Mouse (Mus musculus) forebrain, embryonic 16.5 days (tissue): Measurements from ENCODE around the gene Tll1. TPM values are rescaled to one million over a fixed set of nuclear protein-coding genes. Genes with fewer than 3 reads are reported as not detected.
A peak's percentile ranks its signal among the peaks of the same experiment; 100 is the strongest.

ENCODE experiments used
- ATAC-seq: fragments of 200-750 bp; cut with Nextera tagmentation; 2 replicates; pipeline ENCODE4 v1.8.0; 2017; ENCODE audit warnings: mild to moderate bottlenecking, moderate library complexity
- H3K27ac ChIP-seq: fragments of 300-500 bp; sonication (generic); 2 replicates; pipeline ENCODE4 v1.5.1; 2014; ENCODE audit warnings: low read length, control low read depth
- H3K27me3 ChIP-seq: fragments of 300-500 bp; sonication (generic); replicated peaks from 2 replicates; pipeline ENCODE4 v1.6.1; 2014; ENCODE audit warnings: low read length; ENCODE audit not compliant: control insufficient read depth, insufficient read depth
- H3K36me3 ChIP-seq: fragments of 300-500 bp; sonication (generic); 2 replicates; pipeline ENCODE4 v1.6.1; 2014; ENCODE audit not compliant: control insufficient read depth, insufficient read depth
- H3K4me1 ChIP-seq: fragments of 300-500 bp; sonication (generic); replicated peaks from 2 replicates; pipeline ENCODE4 v1.6.1; 2014; ENCODE audit warnings: low read length; ENCODE audit not compliant: control insufficient read depth, insufficient read depth
- H3K4me2 ChIP-seq: fragments of 300-500 bp; sonication (generic); 2 replicates; pipeline ENCODE4 v1.6.1; 2014; ENCODE audit warnings: mild to moderate bottlenecking, low read length, control low read depth
- H3K4me3 ChIP-seq: fragments of 300-500 bp; sonication (generic); replicated peaks from 2 replicates; pipeline ENCODE4 v1.5.1; 2014; ENCODE audit warnings: mild to moderate bottlenecking, low read length, control low read depth
- H3K9ac ChIP-seq: fragments of 300-500 bp; sonication (generic); replicated peaks from 2 replicates; pipeline ENCODE4 v1.6.1; 2014; ENCODE audit warnings: low read depth, low read length, control low read depth
- H3K9me3 ChIP-seq: fragments of 300-500 bp; sonication (generic); 2 replicates; pipeline ENCODE4 v1.6.1; 2016; ENCODE audit warnings: low read length; ENCODE audit not compliant: control insufficient read depth
- WGBS: fragments of 180-500 bp; shearing (Covaris S2); extraction: QIAGEN DNeasy Blood & Tissue Kit; methylation state at CpG from one replicate; pipeline ENCODE4 v1.1.7; 2014; 5-methylcytosine and 5-hydroxymethylcytosine counted together
- polyA plus RNA-seq: library from polyadenylated mRNA; unstranded; fragments of >200 nt; fragmentation: Nextera tagmentation; extraction: Ambion mirVana; gene quantifications from 2 replicates; pipeline ENCODE4 v1.2.1, GENCODE M21; 2015

Tll1 gene
- polyA plus RNA-seq, 1 experiment from 2014 or later, result 1.7 TPM

- H3K36me3 ChIP-seq, result no peaks in the 10 kb centered on the region
- H3K4me1 ChIP-seq, result peaks cover 20% of the 10 kb centered on the region
- no peak overlapping the region for H3K27ac ChIP-seq
- peak overlapping the region; percentile 81 for H3K9ac ChIP-seq
- H3K27me3 ChIP-seq, result peaks cover 7% of the 10 kb centered on the region
- peak overlapping the region; percentile 100 for H3K4me2 ChIP-seq
- H3K9me3 ChIP-seq, result no peaks in the 10 kb centered on the region
- ATAC-seq, result peak; percentile 42
- H3K4me3 ChIP-seq, result peak overlapping the region; percentile 76
- under 1% methylated on average over 19 of the region's 19 CpGs for WGBS
Measured at GRCm38 (mm10) chr8:64204801-64205311, 1.2 kb downstream of the Tll1 start.

GRCm38 (mm10) chr8:64204167-64204566 lies 1.9 kb downstream of the Tll1 start:
- H3K27ac ChIP-seq, result no peak overlapping the region
- peak overlapping the region; percentile 100 for H3K4me2 ChIP-seq
- no peaks in the 10 kb centered on the region for H3K36me3 ChIP-seq
- H3K27me3 ChIP-seq, result peaks cover 7% of the 10 kb centered on the region
- peak; percentile 74 for ATAC-seq
- H3K4me1 ChIP-seq, result peaks cover 20% of the 10 kb centered on the region
- H3K4me3 ChIP-seq, result peak overlapping the region; percentile 76
- WGBS, result 2% methylated on average over 19 of the region's 19 CpGs
- no peaks in the 10 kb centered on the region for H3K9me3 ChIP-seq
- H3K9ac ChIP-seq, result no peak overlapping the region

GRCm38 (mm10) chr8:64198326-64198725 lies 7.7 kb downstream of the Tll1 start:
- no peak overlapping the region for H3K27ac ChIP-seq
- ATAC-seq, result no peak
- no peaks in the 10 kb centered on the region for H3K9me3 ChIP-seq
- H3K27me3 ChIP-seq, result no peaks in the 10 kb centered on the region
- no peak overlapping the region for H3K9ac ChIP-seq
- H3K4me1 ChIP-seq, result no peaks in the 10 kb centered on the region
- WGBS, result 93% methylated on average over 2 of the region's 2 CpGs
- no peaks in the 10 kb centered on the region for H3K36me3 ChIP-seq
- no peak overlapping the region for H3K4me2 ChIP-seq
- no peak overlapping the region for H3K4me3 ChIP-seq

GRCm38 (mm10) chr8:64193421-64193820 lies 12.7 kb downstream of the Tll1 start:
- Histone ChIP-seq H3K9me3 (no peaks in the 10 kb centered on the region), H3K4me3 (no peak overlapping the region), H3K27ac (no peak overlapping the region), H3K27me3 (no peaks in the 10 kb centered on the region), H3K36me3 (no peaks in the 10 kb centered on the region), H3K9ac (no peak overlapping the region), H3K4me1 (no peaks in the 10 kb centered on the region), H3K4me2 (no peak overlapping the region)
- 46% methylated on average over 2 of the region's 2 CpGs for WGBS
- ATAC-seq, result no peak

GRCm38 (mm10) chr8:64187881-64188280 lies 18.2 kb downstream of the Tll1 start:
- Histone ChIP-seq H3K4me3 (no peak overlapping the region), H3K4me2 (no peak overlapping the region), H3K4me1 (no peaks in the 10 kb centered on the region), H3K9me3 (no peaks in the 10 kb centered on the region), H3K27me3 (no peaks in the 10 kb centered on the region), H3K9ac (no peak overlapping the region), H3K36me3 (no peaks in the 10 kb centered on the region), H3K27ac (no peak overlapping the region)
- no peak for ATAC-seq
- 35% methylated on average over 2 of the region's 2 CpGs for WGBS

GRCm38 (mm10) chr8:64176931-64177330 lies 29.1 kb downstream of the Tll1 start:
- H3K4me1 ChIP-seq, result no peaks in the 10 kb centered on the region
- H3K4me3 ChIP-seq, result no peak overlapping the region
- H3K9me3 ChIP-seq, result no peaks in the 10 kb centered on the region
- H3K27me3 ChIP-seq, result no peaks in the 10 kb centered on the region
- no peak overlapping the region for H3K4me2 ChIP-seq
- H3K27ac ChIP-seq, result no peak overlapping the region
- ATAC-seq, result no peak
- 95% methylated on average over 2 of the region's 2 CpGs for WGBS
- no peak overlapping the region for H3K9ac ChIP-seq
- H3K36me3 ChIP-seq, result no peaks in the 10 kb centered on the region

- Histone ChIP-seq H3K4me3 (no peak overlapping the region), H3K9ac (no peak overlapping the region)
Measured at GRCm38 (mm10) chr8:64174916-64175315, 31.2 kb downstream of the Tll1 start.

GRCm38 (mm10) chr8:64173759-64174158 lies 32.3 kb downstream of the Tll1 start:
- H3K36me3 ChIP-seq, result no peaks in the 10 kb centered on the region
- no peaks in the 10 kb centered on the region for H3K9me3 ChIP-seq
- H3K27ac ChIP-seq, result no peak overlapping the region
- 68% methylated on average over 2 of the region's 2 CpGs for WGBS
- no peaks in the 10 kb centered on the region; the same call in 1 of the 2 replicates for H3K4me1 ChIP-seq
- no peak overlapping the region for H3K9ac ChIP-seq
- no peaks in the 10 kb centered on the region for H3K27me3 ChIP-seq
- no peak for ATAC-seq
- H3K4me3 ChIP-seq, result no peak overlapping the region
- H3K4me2 ChIP-seq, result no peak overlapping the region

More at GRCm38 (mm10) chr8:64174916-64175315, 31.2 kb downstream of the Tll1 start:
- Histone ChIP-seq H3K36me3 (no peaks in the 10 kb centered on the region), H3K4me1 (no peaks in the 10 kb centered on the region), H3K27me3 (no peaks in the 10 kb centered on the region), H3K9me3 (no peaks in the 10 kb centered on the region), H3K27ac (no peak overlapping the region), H3K4me2 (no peak overlapping the region)
- WGBS, result 68% methylated on average over 3 of the region's 3 CpGs
- no peak for ATAC-seq

GRCm38 (mm10) chr8:64152899-64153891 lies 52.9 kb downstream of the Tll1 start:
- no peak overlapping the region for H3K4me3 ChIP-seq
- WGBS, result 26% methylated on average over 9 of the region's 9 CpGs
- peak overlapping the region; percentile 58 for H3K27ac ChIP-seq
- H3K36me3 ChIP-seq, result no peaks in the 10 kb centered on the region
- no peaks in the 10 kb centered on the region for H3K9me3 ChIP-seq
- H3K9ac ChIP-seq, result no peak overlapping the region
- peak overlapping the region; percentile 10 for H3K4me2 ChIP-seq
- H3K27me3 ChIP-seq, result no peaks in the 10 kb centered on the region
- peak; percentile 98 for ATAC-seq
- H3K4me1 ChIP-seq, result peaks cover 6% of the 10 kb centered on the region
